Mouse (Mus musculus) CH12.LX (cell line): ENCODE measurements around the gene Fam173a. TPM values are rescaled to one million over a fixed set of nuclear protein-coding genes. Genes with fewer than 3 reads are reported as not detected.

Source experiments
- DNase-seq: peaks from one replicate; pipeline ENCODE4 v3.0.0-alpha.2; 2013; ENCODE audit errors: extremely low read depth
- H3K27ac ChIP-seq: 2 replicates; pipeline ENCODE4 v1.5.1; 2012; ENCODE audit warnings: low read depth, mild to moderate bottlenecking, control low read depth, moderate library complexity; ENCODE audit not compliant: insufficient read depth
- H3K27me3 ChIP-seq: replicated peaks from 2 replicates; pipeline ENCODE3; 2012; ENCODE audit warnings: inconsistent platforms
- H3K36me3 ChIP-seq, 2 experiments: replicated peaks in 1 of 2; 2 replicates each; pipeline versions ENCODE3 to v1.6.1; 2012; ENCODE audit warnings: inconsistent platforms in 1 of 2, low read length in 1 of 2, mild to moderate bottlenecking in 1 of 2, mixed read lengths in 1 of 2, moderate library complexity in 1 of 2; ENCODE audit not compliant: control insufficient read depth in 1 of 2, insufficient read depth in 1 of 2
- H3K4me1 ChIP-seq, 2 experiments: 2 replicates each; pipeline ENCODE4 v1.6.1; 2012; ENCODE audit warnings: inconsistent platforms in 1 of 2, moderate library complexity in 1 of 2; ENCODE audit not compliant: insufficient read depth in 2 of 2, control insufficient read depth in 1 of 2
- H3K4me2 ChIP-seq: 2 replicates; pipeline ENCODE4 v1.6.1; 2012; ENCODE audit warnings: low read depth, mild to moderate bottlenecking, control low read depth; ENCODE audit not compliant: poor library complexity, insufficient read depth, severe bottlenecking
- H3K4me3 ChIP-seq, 3 experiments: fragments of 150-350 bp in 1 of 3; sonication (generic) in 1 of 3; replicated peaks in 1 of 3; 2 replicates each; pipeline versions ENCODE3 to v1.5.1; 2011 to 2012; ENCODE audit warnings: low read depth in 2 of 3, low read length in 2 of 3, mild to moderate bottlenecking in 2 of 3, moderate library complexity in 2 of 3, control low read depth in 1 of 3, improper control_type of control experiment in 1 of 3, inconsistent platforms in 1 of 3, mixed read lengths in 1 of 3; ENCODE audit not compliant: poor library complexity in 1 of 3
- H3K79me2 ChIP-seq: replicated peaks from 2 replicates; pipeline ENCODE4 v1.6.1; 2012; ENCODE audit warnings: mild to moderate bottlenecking, moderate library complexity; ENCODE audit not compliant: control insufficient read depth, poor library complexity, insufficient read depth, severe bottlenecking; ENCODE audit errors: extremely low read depth
- H3K9ac ChIP-seq: 2 replicates; pipeline ENCODE4 v1.6.1; 2012; ENCODE audit warnings: low read depth, mild to moderate bottlenecking, control low read depth, moderate library complexity; ENCODE audit not compliant: insufficient read depth
- H3K9me3 ChIP-seq: replicated peaks from 2 replicates; pipeline ENCODE3; 2012; ENCODE audit warnings: low read length, inconsistent platforms, mixed read lengths
- CHD2 ChIP-seq: IDR thresholded peaks from 2 replicates; pipeline ENCODE4 v1.6.1; 2011; ENCODE audit warnings: low read length, improper control_type of control experiment
- ELF1 ChIP-seq: IDR thresholded peaks from 2 replicates; pipeline ENCODE4 v1.6.1; 2014; ENCODE audit warnings: low read depth, mild to moderate bottlenecking, inconsistent platforms, low read length, improper control_type of control experiment
- EP300 ChIP-seq: IDR thresholded peaks from 2 replicates; pipeline ENCODE4 v1.6.1; 2011; ENCODE audit warnings: low read length, improper control_type of control experiment
- GABPA ChIP-seq: IDR thresholded peaks from 2 replicates; pipeline ENCODE4 v1.6.1; 2012; ENCODE audit warnings: low read depth, low read length, improper control_type of control experiment, inconsistent platforms; ENCODE audit not compliant: insufficient replicate concordance
- HCFC1 ChIP-seq: IDR thresholded peaks from 2 replicates; pipeline ENCODE4 v1.6.1; 2012; ENCODE audit warnings: low read depth, mild to moderate bottlenecking, inconsistent platforms, low read length, improper control_type of control experiment
- JUND ChIP-seq: conservative IDR thresholded peaks from 2 replicates; pipeline ENCODE4 v1.6.1; 2011; ENCODE audit warnings: low read depth, low read length, improper control_type of control experiment
- MAZ ChIP-seq: IDR thresholded peaks from 2 replicates; pipeline ENCODE4 v1.6.1; 2012; ENCODE audit warnings: low read depth, mild to moderate bottlenecking, inconsistent platforms, low read length, improper control_type of control experiment, moderate library complexity
- MEF2A ChIP-seq: IDR thresholded peaks from 2 replicates; pipeline ENCODE4 v1.6.1; 2014; ENCODE audit warnings: low read depth, mild to moderate bottlenecking, inconsistent platforms, low read length, improper control_type of control experiment, borderline replicate concordance
- MXI1 ChIP-seq: IDR thresholded peaks from 2 replicates; pipeline ENCODE4 v1.6.1; 2011; ENCODE audit warnings: mild to moderate bottlenecking, low read depth, low read length, improper control_type of control experiment
- MYC ChIP-seq: IDR thresholded peaks from 2 replicates; pipeline ENCODE4 v1.6.1; 2011; ENCODE audit warnings: low read depth, mild to moderate bottlenecking, improper control_type of control experiment, low read length
- NELFE ChIP-seq: IDR thresholded peaks from 2 replicates; pipeline ENCODE4 v1.6.1; 2011; ENCODE audit warnings: low read depth, low read length, improper control_type of control experiment
- PAX5 ChIP-seq: IDR thresholded peaks from 2 replicates; pipeline ENCODE4 v1.6.1; 2012; ENCODE audit warnings: low read length, inconsistent platforms, mixed read lengths
- POLR2AphosphoS2 ChIP-seq: IDR thresholded peaks from 2 replicates; pipeline ENCODE4 v1.6.1; 2011; ENCODE audit warnings: low read depth, low read length, improper control_type of control experiment
- RAD21 ChIP-seq: IDR thresholded peaks from 2 replicates; pipeline ENCODE4 v1.6.1; 2011; ENCODE audit warnings: low read depth, mild to moderate bottlenecking, low read length, improper control_type of control experiment, moderate library complexity
- RCOR1 ChIP-seq: conservative IDR thresholded peaks from 2 replicates; pipeline ENCODE4 v1.6.1; 2012; ENCODE audit warnings: low read depth, mild to moderate bottlenecking, inconsistent platforms, low read length, improper control_type of control experiment
- SIN3A ChIP-seq: IDR thresholded peaks from 2 replicates; pipeline ENCODE4 v1.6.1; 2012; ENCODE audit warnings: low read length, improper control_type of control experiment, inconsistent platforms
- TBP ChIP-seq: conservative IDR thresholded peaks from 2 replicates; pipeline ENCODE4 v1.6.1; 2011; ENCODE audit warnings: low read depth, low read length, improper control_type of control experiment
- TCF12 ChIP-seq: IDR thresholded peaks from 2 replicates; pipeline ENCODE4 v1.6.1; 2014; ENCODE audit warnings: low read depth, mild to moderate bottlenecking, inconsistent platforms, low read length, improper control_type of control experiment
- USF1 ChIP-seq: IDR thresholded peaks from 2 replicates; pipeline ENCODE4 v1.6.1; 2014; ENCODE audit warnings: low read depth, mild to moderate bottlenecking, inconsistent platforms, low read length, improper control_type of control experiment
- USF2 ChIP-seq: conservative IDR thresholded peaks from 2 replicates; pipeline ENCODE4 v1.6.1; 2011; ENCODE audit warnings: low read depth, low read length, improper control_type of control experiment
- ZC3H11A ChIP-seq: IDR thresholded peaks from 2 replicates; pipeline ENCODE4 v1.6.1; 2012; ENCODE audit warnings: low read depth, mild to moderate bottlenecking, inconsistent platforms, low read length, improper control_type of control experiment
- ZMIZ1 ChIP-seq: IDR thresholded peaks from 2 replicates; pipeline ENCODE4 v1.6.1; 2012; ENCODE audit warnings: low read depth, mild to moderate bottlenecking, inconsistent platforms, low read length, improper control_type of control experiment
- dilution Hi-C: fragments of 300-500 bp; cut with MboI; formaldehyde crosslinking; loops from 2 replicates; pipeline ENCODE4 v1.14.3; 2020; ENCODE audit warnings: low sequenced_read_pairs; ENCODE audit not compliant: extremely low pct_unique_long_range_greater_than_20kb, extremely low pct_ligation_motif_present
- in situ Hi-C: fragments of 300-500 bp; cut with MboI; formaldehyde crosslinking; loops from 3 replicates; pipeline ENCODE4 v1.14.3; 2019; ENCODE audit warnings: low sequenced_read_pairs, low pct_ligation_motif_present, low pct_unique_long_range_greater_than_20kb, mixed read lengths
- polyA plus RNA-seq: library from polyadenylated mRNA; unstranded; fragments of >175 nt; gene quantifications from 2 replicates; pipeline ENCODE4 v1.2.1, GENCODE M21; 2012; ENCODE audit warnings: low read depth; ENCODE audit not compliant: insufficient read length
- total RNA-seq, 2 experiments: library from RNA; depleted of rRNA; stranded (reverse); fragments of 300-350 nt in 1 of 2; fragments of >200 nt in 1 of 2; gene quantifications; 2 replicates each; pipeline ENCODE4 v1.2.3; 2012 to 2014

The Fam173a gene
- total and polyA plus RNA-seq, 3 experiments, result 25.5 to 68.3 (median 25.5) TPM

GRCm38 (mm10) chr17:25841117-25841880, 48.6 kb upstream of the Fam173a start, which contains the start of gene Gm20683:
Gene Gm20683, minus strand, starts transcription at chr17:25841763.
- Histone ChIP-seq H3K9me3 (no peaks in the 10 kb centered on the region), H3K79me2 (peaks cover 14% of the 10 kb centered on the region), H3K4me1 (peaks cover 12 to 15% of the 10 kb centered on the region in 2 experiments), H3K27ac (no peak within 1 kb of the TSS), H3K9ac (no peak within 1 kb of the TSS), H3K27me3 (no peaks in the 10 kb centered on the region), H3K4me2 (no peak within 1 kb of the TSS), H3K4me3 (no peak within 1 kb of the TSS), H3K36me3 (peaks cover 69 to 83% of the 10 kb centered on the region in 2 experiments)
- dilution Hi-C loops, result no loop called here
- TF ChIP-seq EP300, result no peak
- no peak for TF ChIP-seq CHD2
- no peak for TF ChIP-seq JUND
- no peak for TF ChIP-seq MAZ
- TF ChIP-seq USF1, result no peak
- TF ChIP-seq MEF2A, result no peak
- no peak for TF ChIP-seq POLR2AphosphoS2
- TF ChIP-seq GABPA, result no peak
- TF ChIP-seq TBP, result no peak
- no peak for TF ChIP-seq MXI1
- no peak for TF ChIP-seq USF2
- TF ChIP-seq TCF12, result no peak
- TF ChIP-seq ELF1, result no peak
- TF ChIP-seq HCFC1, result no peak
- TF ChIP-seq MYC, result no peak
- no peak for TF ChIP-seq RAD21
- no peak for DNase-seq
- in situ Hi-C loops, result no loop called here

GRCm38 (mm10) chr17:25840519-25840918, 47.8 kb upstream of the Fam173a start:
- TF ChIP-seq USF1 (no peak), EP300 (no peak), MXI1 (no peak), SIN3A (no peak), RCOR1 (no peak), USF2 (no peak), NELFE (no peak), ZMIZ1 (no peak), GABPA (no peak), PAX5 (no peak), JUND (no peak), ZC3H11A (no peak), ELF1 (no peak)

More at GRCm38 (mm10) chr17:25840519-25840918, 47.8 kb upstream of the Fam173a start:
- dilution Hi-C loops, result no loop called here
- Histone ChIP-seq H3K4me2 (no peak overlapping the region), H3K36me3 (peaks cover 69 to 83% of the 10 kb centered on the region in 2 experiments), H3K4me3 (no peak overlapping the region), H3K79me2 (peaks cover 14% of the 10 kb centered on the region), H3K9ac (no peak overlapping the region), H3K27ac (no peak overlapping the region), H3K27me3 (no peaks in the 10 kb centered on the region), H3K4me1 (peaks cover 12 to 15% of the 10 kb centered on the region in 2 experiments), H3K9me3 (no peaks in the 10 kb centered on the region)
- in situ Hi-C loops, result no loop called here
- DNase-seq, result no peak
